Comparison of ENCODE assay signal across 28 mouse cellular contexts in genomic region chr3:107900955-107901673, GRCm38 (mm10). TPM values are rescaled to one million over a fixed set of nuclear protein-coding genes. Genes with fewer than 3 reads are reported as not detected.
DNase-seq lines count a peak whose midpoint lies in the region; ATAC-seq lines count a peak whose summit lies in the region.
"Had no signal": no experiment of that assay in that cellular context is flagged by ENCODE, and none has a peak within 500 bp of the region (broad histone marks: within the 10 kb centered on the region; RNA-seq: fewer than 3 reads in every experiment).

No protein-coding gene starts in this region.

- ATAC-seq in kidney, embryonic 14.5 days (ENCODE audit: low FRiP score, low TSS enrichment) = no peak
- ATAC-seq in kidney, embryonic 16.5 days (ENCODE audit: low FRiP score, low TSS enrichment) = peak; percentile 53
- ATAC-seq in hindbrain, embryonic 12.5 days (ENCODE audit: low FRiP score) = no peak
- ATAC-seq: forebrain, embryonic 15.5 days; hindbrain, postnatal 0 days had no signal

- no peaks in the 10 kb centered on the region for H3K4me1 ChIP-seq in kidney, embryonic 14.5 days (ENCODE audit: control insufficient read depth, insufficient read depth, low read length)
- H3K4me1 ChIP-seq in embryonic facial prominence, embryonic 10.5 days = peaks cover 24% of the 10 kb centered on the region
- peaks cover 13% of the 10 kb centered on the region for H3K4me1 ChIP-seq in kidney, embryonic 16.5 days (ENCODE audit: insufficient read depth, low read length)
- H3K4me1 ChIP-seq in hindbrain, embryonic 12.5 days = peaks cover 6% of the 10 kb centered on the region

- WGBS in kidney, embryonic 14.5 days = 40% methylated on average over 11 of the region's 11 CpGs
- 72% methylated on average over 11 of the region's 11 CpGs for WGBS in embryonic facial prominence, embryonic 10.5 days
- WGBS in kidney, embryonic 16.5 days = 42% methylated on average over 11 of the region's 11 CpGs
- 73% methylated on average over 11 of the region's 11 CpGs for WGBS in hindbrain, embryonic 12.5 days

- no peak overlapping the region for H3K9ac ChIP-seq in kidney, embryonic 14.5 days (ENCODE audit: low read depth, low read length)
- H3K9ac ChIP-seq in kidney, embryonic 16.5 days (replicated peaks; ENCODE audit: low read length) = no peak overlapping the region
- no peak overlapping the region for H3K9ac ChIP-seq in hindbrain, embryonic 12.5 days
- H3K9ac ChIP-seq: forebrain, embryonic 15.5 days; heart, embryonic 13.5 days; limb, embryonic 12.5 days; liver, embryonic 13.5 days; lung, embryonic 15.5 days; neural tube, embryonic 15.5 days had no signal

- no peak overlapping the region for H3K4me2 ChIP-seq in kidney, embryonic 14.5 days (replicated peaks; ENCODE audit: low read depth, low read length)
- no peak overlapping the region for H3K4me2 ChIP-seq in kidney, embryonic 16.5 days (replicated peaks; ENCODE audit: low read depth, low read length)
- no peak overlapping the region for H3K4me2 ChIP-seq in hindbrain, embryonic 12.5 days (replicated peaks)
- H3K4me2 ChIP-seq: forebrain, embryonic 15.5 days; heart, embryonic 13.5 days; limb, embryonic 12.5 days; liver, embryonic 13.5 days; lung, embryonic 15.5 days; neural tube, embryonic 15.5 days had no signal

- DNase-seq in kidney, adult 11 months = peak; percentile 48
- no peak for DNase-seq in embryonic facial prominence, embryonic 10.5 days (ENCODE audit: low spot score)
- DNase-seq in fat pad, adult 2 months (ENCODE audit: extremely low read depth, low read depth, low spot score) = peak; percentile 50
- no peak for DNase-seq in urinary bladder, postnatal 4 days (ENCODE audit: low spot score in 2 of 2)
- DNase-seq in layer of hippocampus, postnatal 36 days = no peak
- DNase-seq: cerebellum, adult 2 months; cerebellum, postnatal 36 days; liver, embryonic 13.5 days; midbrain, embryonic 14.5 days; right cerebral cortex, postnatal 4 days; thymus, postnatal 25 days had no signal

- H3K4me3 ChIP-seq in kidney, embryonic 14.5 days (ENCODE audit: low read length) = no peak overlapping the region
- H3K4me3 ChIP-seq in embryonic facial prominence, embryonic 10.5 days = no peak overlapping the region
- H3K4me3 ChIP-seq in kidney, embryonic 16.5 days (ENCODE audit: low read length) = no peak overlapping the region
- no peak overlapping the region for H3K4me3 ChIP-seq in hindbrain, embryonic 12.5 days
- H3K4me3 ChIP-seq: erythroblast, embryonic 14.5 days; forebrain, embryonic 15.5 days; heart, embryonic 13.5 days; limb, embryonic 12.5 days; liver, embryonic 13.5 days; lung, embryonic 15.5 days; megakaryocyte, embryonic 14.5 days; neural tube, embryonic 15.5 days had no signal

- H3K9me3 ChIP-seq in kidney, embryonic 14.5 days (ENCODE audit: control insufficient read depth, low read length) = no peaks in the 10 kb centered on the region
- no peaks in the 10 kb centered on the region for H3K9me3 ChIP-seq in embryonic facial prominence, embryonic 10.5 days
- no peaks in the 10 kb centered on the region for H3K9me3 ChIP-seq in kidney, embryonic 16.5 days (ENCODE audit: low read length)
- H3K9me3 ChIP-seq in hindbrain, embryonic 12.5 days (replicated peaks) = no peaks in the 10 kb centered on the region
- H3K9me3 ChIP-seq: forebrain, embryonic 15.5 days; heart, embryonic 13.5 days; limb, embryonic 12.5 days; liver, embryonic 13.5 days; lung, embryonic 15.5 days; megakaryocyte, embryonic 14.5 days; neural tube, embryonic 15.5 days had no signal

- no peaks in the 10 kb centered on the region for H3K27me3 ChIP-seq in kidney, embryonic 14.5 days (ENCODE audit: control insufficient read depth, insufficient read depth, low read length)
- H3K27me3 ChIP-seq in embryonic facial prominence, embryonic 10.5 days (replicated peaks; ENCODE audit: low read depth, poor library complexity, severe bottlenecking) = no peaks in the 10 kb centered on the region
- no peaks in the 10 kb centered on the region for H3K27me3 ChIP-seq in kidney, embryonic 16.5 days (ENCODE audit: insufficient read depth, low read length)
- H3K27me3 ChIP-seq in hindbrain, embryonic 12.5 days = no peaks in the 10 kb centered on the region
- H3K27me3 ChIP-seq: forebrain, embryonic 15.5 days; heart, embryonic 13.5 days; limb, embryonic 12.5 days; liver, embryonic 13.5 days; lung, embryonic 15.5 days; neural tube, embryonic 15.5 days had no signal

- H3K36me3 ChIP-seq in kidney, embryonic 14.5 days (ENCODE audit: control insufficient read depth, insufficient read depth, low read length) = peaks cover 4% of the 10 kb centered on the region; the same call in 1 of the 2 replicates
- H3K36me3 ChIP-seq in embryonic facial prominence, embryonic 10.5 days (replicated peaks) = peaks cover 28% of the 10 kb centered on the region
- H3K36me3 ChIP-seq in kidney, embryonic 16.5 days (ENCODE audit: insufficient read depth, low read length) = no peaks in the 10 kb centered on the region
- H3K36me3 ChIP-seq in hindbrain, embryonic 12.5 days = peaks cover 17% of the 10 kb centered on the region
- H3K36me3 ChIP-seq: forebrain, embryonic 15.5 days; lung, embryonic 15.5 days had no signal

- H3K27ac ChIP-seq in kidney, embryonic 14.5 days (ENCODE audit: low read depth, low read length) = no peak overlapping the region
- 0 out of 2 replicates have a peak overlapping the region, but pooled peaks have one; percentile 30 for H3K27ac ChIP-seq in embryonic facial prominence, embryonic 10.5 days (replicated peaks)
- H3K27ac ChIP-seq in kidney, embryonic 16.5 days (ENCODE audit: low read length) = no peak overlapping the region; the same call in 1 of the 2 replicates
- no peak overlapping the region for H3K27ac ChIP-seq in hindbrain, embryonic 12.5 days
- H3K27ac ChIP-seq: forebrain, embryonic 15.5 days; heart, embryonic 13.5 days; hindbrain, postnatal 0 days; liver, embryonic 13.5 days; lung, embryonic 15.5 days; neural tube, embryonic 15.5 days had no signal

RNA-seq across cellular contexts. Expression of gene Gstm5, which starts 5.5 kb away (rescaled TPM):
- 174 and 223 TPM in 2 replicates for polyA plus RNA-seq in kidney, embryonic 14.5 days (2014; fragmentation: Nextera tagmentation; extraction: Ambion mirVana)
- polyA plus RNA-seq in embryonic facial prominence, embryonic 10.5 days (2016; fragmentation: Nextera tagmentation; extraction: Ambion mirVana) = 208 and 219 TPM in 2 replicates
- 170 and 171 TPM in 2 replicates for polyA plus RNA-seq in kidney, embryonic 16.5 days (2015; fragmentation: Nextera tagmentation; extraction: Ambion mirVana)
- 203 and 230 TPM in 2 replicates for polyA plus RNA-seq in hindbrain, embryonic 12.5 days (2016; fragmentation: Nextera tagmentation; extraction: Ambion mirVana)
- 100 to 1,000 TPM; 258 to 289 TPM for total RNA-seq in layer of hippocampus, postnatal 36 days (2021)

RNA-seq across cellular contexts. Expression of gene Eps8l3, which starts 24.1 kb away (rescaled TPM):
- not detected in 2 replicates for polyA plus RNA-seq in kidney, embryonic 14.5 days (2014; fragmentation: Nextera tagmentation; extraction: Ambion mirVana)
- polyA plus RNA-seq in embryonic facial prominence, embryonic 10.5 days (2016; fragmentation: Nextera tagmentation; extraction: Ambion mirVana) = not detected in 2 replicates
- polyA plus RNA-seq in kidney, embryonic 16.5 days (2015; fragmentation: Nextera tagmentation; extraction: Ambion mirVana) = not detected in 2 replicates
- polyA plus RNA-seq in hindbrain, embryonic 12.5 days (2016; fragmentation: Nextera tagmentation; extraction: Ambion mirVana) = not detected in 2 replicates
- total RNA-seq in layer of hippocampus, postnatal 36 days (2021) = not detected
- total RNA-seq: adrenal gland, adult 18-20 months; gastrocnemius, postnatal 4 days; hematopoietic stem cell, adult 5-6 weeks; hindbrain, postnatal 0 days; layer of hippocampus, postnatal 10 days; left cerebral cortex, postnatal 10 days had no signal
- polyA plus RNA-seq: C2C12; erythroblast, embryonic 14.5 days; forebrain, embryonic 15.5 days; heart, embryonic 13.5 days; hindbrain, postnatal 0 days; limb, embryonic 12.5 days; liver, embryonic 13.5 days; lung, embryonic 15.5 days; midbrain, embryonic 14.5 days; neural tube, embryonic 15.5 days had no signal

RNA-seq across cellular contexts. Expression of gene Gstm7, which starts 30.5 kb away (rescaled TPM):
- polyA plus RNA-seq in kidney, embryonic 14.5 days (2014; fragmentation: Nextera tagmentation; extraction: Ambion mirVana) = 18.6 and 22.6 TPM in 2 replicates
- 18.5 and 22.8 TPM in 2 replicates for polyA plus RNA-seq in embryonic facial prominence, embryonic 10.5 days (2016; fragmentation: Nextera tagmentation; extraction: Ambion mirVana)
- polyA plus RNA-seq in kidney, embryonic 16.5 days (2015; fragmentation: Nextera tagmentation; extraction: Ambion mirVana) = 16.7 and 16.9 TPM in 2 replicates
- polyA plus RNA-seq in hindbrain, embryonic 12.5 days (2016; fragmentation: Nextera tagmentation; extraction: Ambion mirVana) = 71.9 and 73.7 TPM in 2 replicates
- 100 to 1,000 TPM; 161 to 173 TPM for total RNA-seq in layer of hippocampus, postnatal 36 days (2021)
- polyA plus RNA-seq: erythroblast, embryonic 14.5 days had no signal

RNA-seq across cellular contexts. Expression of gene Gstm6, which starts 42.4 kb away (rescaled TPM):
- 4.4 and 5.7 TPM in 2 replicates for polyA plus RNA-seq in kidney, embryonic 14.5 days (2014; fragmentation: Nextera tagmentation; extraction: Ambion mirVana)
- polyA plus RNA-seq in embryonic facial prominence, embryonic 10.5 days (2016; fragmentation: Nextera tagmentation; extraction: Ambion mirVana) = 8.6 and 8.9 TPM in 2 replicates
- 8.2 and 9.6 TPM in 2 replicates for polyA plus RNA-seq in kidney, embryonic 16.5 days (2015; fragmentation: Nextera tagmentation; extraction: Ambion mirVana)
- 6.2 and 7.9 TPM in 2 replicates for polyA plus RNA-seq in hindbrain, embryonic 12.5 days (2016; fragmentation: Nextera tagmentation; extraction: Ambion mirVana)
- total RNA-seq in layer of hippocampus, postnatal 36 days (2021) = 10 to 100 TPM; 15.0 to 16.0 TPM
- total RNA-seq: hematopoietic stem cell, adult 5-6 weeks had no signal
- polyA plus RNA-seq: C2C12; erythroblast, embryonic 14.5 days had no signal

Comparison
In these comparisons a context has a peak if more than half of its experiments do, and no peak if none do; other contexts are left out.
1. DNase-seq: peak in kidney, adult 11 months (single experiment) and fat pad, adult 2 months (single experiment); none in embryonic facial prominence, embryonic 10.5 days (single experiment), urinary bladder, postnatal 4 days (0 of 2) and layer of hippocampus, postnatal 36 days (0 of 2).